Mouse (Mus musculus) neural tube, embryonic 14.5 days (tissue): ENCODE measurements at regions not wholly inside any gene's neighbourhood (a gene's known extent, or its start where the extent isn't known, plus 50 kb on each side); places are given as distances from the start of the nearest gene placed in this dataset.
"Not testable (repeated sequence)": the region's sequence is repeated elsewhere in the genome, so short reads cannot be mapped to it uniquely, and the experiment has no call there.

ENCODE experiments used
- ATAC-seq: fragments of 200-750 bp; cut with Nextera tagmentation; 2 replicates; pipeline ENCODE4 v1.8.0; 2017; ENCODE audit warnings: low read depth, mild to moderate bottlenecking, moderate TSS enrichment, moderate library complexity
- H3K27ac ChIP-seq: fragments of 300-500 bp; sonication (generic); 2 replicates; pipeline ENCODE4 v1.5.1; 2014; ENCODE audit warnings: low read depth, mild to moderate bottlenecking, control low read depth, low read length, moderate library complexity, mixed read lengths
- H3K27me3 ChIP-seq: fragments of 300-500 bp; sonication (generic); 2 replicates; pipeline ENCODE4 v1.6.1; 2014; ENCODE audit warnings: low read length; ENCODE audit not compliant: control insufficient read depth, insufficient read depth
- H3K36me3 ChIP-seq: fragments of 300-500 bp; sonication (generic); 2 replicates; pipeline ENCODE4 v1.6.1; 2014; ENCODE audit warnings: low read length, mixed read lengths; ENCODE audit not compliant: control insufficient read depth, insufficient read depth
- H3K4me1 ChIP-seq: fragments of 300-500 bp; sonication (generic); 2 replicates; pipeline ENCODE4 v1.6.1; 2014; ENCODE audit warnings: low read length; ENCODE audit not compliant: control insufficient read depth, insufficient read depth
- H3K4me2 ChIP-seq: fragments of 300-500 bp; sonication (generic); 2 replicates; pipeline ENCODE4 v1.6.1; 2014; ENCODE audit warnings: mild to moderate bottlenecking, low read depth, low read length, control low read depth
- H3K4me3 ChIP-seq: fragments of 300-500 bp; sonication (generic); 2 replicates; pipeline ENCODE4 v1.5.1; 2014; ENCODE audit warnings: low read depth, low read length, control low read depth, mixed read lengths
- H3K9ac ChIP-seq: fragments of 300-500 bp; sonication (generic); replicated peaks from 2 replicates; pipeline ENCODE4 v1.6.1; 2014; ENCODE audit warnings: low read depth, mild to moderate bottlenecking, control low read depth, low read length, mixed read lengths
- H3K9me3 ChIP-seq: fragments of 300-500 bp; sonication (generic); 2 replicates; pipeline ENCODE4 v1.6.1; 2016; ENCODE audit warnings: low read length; ENCODE audit not compliant: control insufficient read depth
- WGBS: fragments of 180-500 bp; shearing (Covaris S2); extraction: QIAGEN DNeasy Blood & Tissue Kit; methylation state at CpG from one replicate; pipeline ENCODE4 v1.1.7; 2014; 5-methylcytosine and 5-hydroxymethylcytosine counted together

DNA sequence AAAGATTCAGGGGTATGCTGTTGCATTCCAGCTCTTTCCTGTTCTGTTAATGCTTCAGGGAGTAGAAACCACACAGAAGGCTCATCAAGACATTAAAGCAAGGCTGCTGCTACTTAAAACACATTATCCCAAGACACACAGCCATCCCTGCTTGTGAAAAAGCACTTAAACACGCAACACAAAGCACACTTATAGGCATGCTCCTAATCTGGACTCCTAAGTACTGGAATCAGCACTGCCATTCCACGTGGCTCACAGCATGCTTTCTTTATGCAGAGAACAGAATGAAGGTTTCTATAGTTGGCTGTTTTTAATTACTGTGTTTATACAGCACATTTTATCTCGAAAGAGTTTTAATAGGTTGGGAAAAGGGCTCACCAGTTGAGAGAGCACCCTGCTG lies 233.2 kb upstream of the Anxa10 start:
- Histone ChIP-seq H3K27ac (no peak overlapping the region), H3K9me3 (no peaks in the 10 kb centered on the region), H3K9ac (no peak overlapping the region), H3K4me1 (no peaks in the 10 kb centered on the region), H3K27me3 (no peaks in the 10 kb centered on the region), H3K4me2 (no peak overlapping the region), H3K36me3 (no peaks in the 10 kb centered on the region), H3K4me3 (no peak overlapping the region)
- WGBS: 24% methylated on average over 3 of the region's 3 CpGs
- peak; percentile 95 for ATAC-seq

- 95% methylated on average over 13 of the region's 13 CpGs for WGBS
- H3K9ac ChIP-seq, H3K4me3 ChIP-seq, H3K9me3 ChIP-seq, H3K4me1 ChIP-seq, ATAC-seq, H3K36me3 ChIP-seq, H3K27me3 ChIP-seq, H3K4me2 ChIP-seq, H3K27ac ChIP-seq: not testable (repeated sequence)
Observed at GRCm38 (mm10) chr8:62343931-62344330, 221.0 kb upstream of the Anxa10 start.
